In the genomic region with DNA sequence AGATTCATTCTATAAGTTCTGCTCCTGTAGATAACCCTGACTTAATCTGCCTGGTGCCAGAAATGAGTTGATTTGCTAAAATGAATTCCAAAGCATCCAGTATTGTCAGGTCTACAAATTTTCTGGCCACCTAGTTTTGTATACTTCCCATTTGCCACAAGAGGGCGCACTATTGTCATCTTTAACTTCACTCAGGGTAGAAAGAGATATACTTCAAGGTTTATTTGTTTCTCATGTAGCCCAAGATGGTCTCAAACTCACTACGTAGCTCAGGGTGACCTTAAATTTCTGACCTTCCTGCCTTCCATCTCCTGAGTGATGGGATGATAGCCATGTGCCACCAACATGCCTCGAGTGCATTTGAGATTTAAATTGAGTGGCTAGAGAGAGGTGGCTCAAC, we compare ENCODE assay signal across 10 mouse cellular contexts. TPM values are rescaled to one million over a fixed set of nuclear protein-coding genes. Genes with fewer than 3 reads are reported as not detected.
A peak's percentile ranks its signal among the peaks of the same experiment; 100 is the strongest.
DNase-seq lines count a peak whose midpoint lies in the region; ATAC-seq and TF ChIP-seq lines count a peak whose summit lies in the region.
"Had no signal": no experiment of that assay in that cellular context is flagged by ENCODE, and none has a peak within 500 bp of the region (broad histone marks: within the 10 kb centered on the region; RNA-seq: fewer than 3 reads in every experiment).

No protein-coding gene starts in this region.

- DNase-seq in heart, postnatal 25 days (ENCODE audit: low spot score): no peak
- DNase-seq in B cell, adult 2 months: peak; percentile 21 to 27
- peak; percentile 4 for DNase-seq in T-cell, adult 2 months (ENCODE audit: low spot score)
- DNase-seq in kidney, postnatal 0 days (ENCODE audit: low spot score): peak; percentile 87
- DNase-seq in splenic B cell, adult 2 months (ENCODE audit: low read depth, low spot score): peak; percentile 67
- DNase-seq in gastrocnemius, postnatal 14 days: no peak
- DNase-seq in spleen, postnatal 4 days (ENCODE audit: low spot score in 2 of 2): no peak

- intact Hi-C loops in heart, postnatal 25 days (cut with DNase I): no loop called here
- intact Hi-C loops in gastrocnemius, postnatal 14 days (cut with DNase I; ENCODE audit: low total_unique reads): loop anchor here (5.0 kb wide), 1 partner anchor 36 kb away; no protein-coding TSS in a partner anchor

- no peaks in the 10 kb centered on the region for H3K9me3 ChIP-seq in heart, embryonic 13.5 days
- no peaks in the 10 kb centered on the region for H3K9me3 ChIP-seq in kidney, postnatal 0 days (replicated peaks; ENCODE audit: low read length)
- H3K9me3 ChIP-seq: embryonic facial prominence, embryonic 12.5 days; lung, embryonic 15.5 days had no signal

- no peaks in the 10 kb centered on the region for H3K36me3 ChIP-seq in heart, embryonic 13.5 days
- no peaks in the 10 kb centered on the region for H3K36me3 ChIP-seq in kidney, postnatal 0 days (ENCODE audit: insufficient read depth, low read length)
- no peaks in the 10 kb centered on the region for H3K36me3 ChIP-seq in splenic B cell, adult 2 months (ENCODE audit: control insufficient read depth, insufficient read depth, low read length, poor library complexity, severe bottlenecking)
- H3K36me3 ChIP-seq: embryonic facial prominence, embryonic 12.5 days; lung, embryonic 15.5 days had no signal

- peak overlapping the region; percentile 33; the same call in 1 of the 2 replicates for H3K27ac ChIP-seq in heart, embryonic 13.5 days (replicated peaks)
- no peak overlapping the region for H3K27ac ChIP-seq in kidney, postnatal 0 days
- H3K27ac ChIP-seq: embryonic facial prominence, embryonic 12.5 days; lung, embryonic 15.5 days had no signal

- H3K4me3 ChIP-seq in heart, embryonic 13.5 days: no peak overlapping the region
- H3K4me3 ChIP-seq in kidney, postnatal 0 days (replicated peaks; ENCODE audit: low read depth, low read length): no peak overlapping the region
- H3K4me3 ChIP-seq: embryonic facial prominence, embryonic 12.5 days; lung, embryonic 15.5 days had no signal

- H3K9ac ChIP-seq in heart, embryonic 13.5 days: no peak overlapping the region
- no peak overlapping the region for H3K9ac ChIP-seq in kidney, postnatal 0 days (ENCODE audit: low read depth, low read length)
- H3K9ac ChIP-seq: embryonic facial prominence, embryonic 12.5 days; lung, embryonic 15.5 days had no signal

- ATAC-seq in heart, embryonic 13.5 days (ENCODE audit: extremely low read depth, insufficient number of reproducible peaks, low FRiP score, low TSS enrichment): no peak
- no peak for ATAC-seq in kidney, postnatal 0 days (replicated peaks; ENCODE audit: low FRiP score, low read depth)

- WGBS in heart, embryonic 13.5 days: 33% methylated on average over 3 of the region's 3 CpGs
- 25% methylated on average over 3 of the region's 3 CpGs for WGBS in kidney, postnatal 0 days

- H3K4me2 ChIP-seq in heart, embryonic 13.5 days: no peak overlapping the region
- no peak overlapping the region for H3K4me2 ChIP-seq in kidney, postnatal 0 days (ENCODE audit: low read length)
- H3K4me2 ChIP-seq: embryonic facial prominence, embryonic 12.5 days; lung, embryonic 15.5 days had no signal

- H3K4me1 ChIP-seq in heart, embryonic 13.5 days: peaks cover 42% of the 10 kb centered on the region
- no peaks in the 10 kb centered on the region for H3K4me1 ChIP-seq in kidney, postnatal 0 days (replicated peaks; ENCODE audit: insufficient read depth, low read length)

- no peaks in the 10 kb centered on the region for H3K27me3 ChIP-seq in heart, embryonic 13.5 days (replicated peaks)
- H3K27me3 ChIP-seq in kidney, postnatal 0 days (ENCODE audit: insufficient read depth, low read length): no peaks in the 10 kb centered on the region
- no peaks in the 10 kb centered on the region for H3K27me3 ChIP-seq in splenic B cell, adult 2 months (ENCODE audit: control insufficient read depth, insufficient read depth, low read length, poor library complexity, severe bottlenecking)
- H3K27me3 ChIP-seq: embryonic facial prominence, embryonic 12.5 days; lung, embryonic 15.5 days had no signal

- peak; percentile 84 for TF ChIP-seq CTCF in kidney, postnatal 0 days (IDR thresholded peaks at IDR 0.05; ENCODE audit: low read depth)

RNA-seq across cellular contexts. Expression of a gene that starts 16.4 kb away (rescaled TPM):
- 5.7 and 5.9 TPM in 2 replicates for polyA plus RNA-seq in heart, embryonic 13.5 days (2015; fragmentation: Nextera tagmentation; extraction: Ambion mirVana)
- total RNA-seq in heart, postnatal 25 days (2021): 10 to 100 TPM; 27.9 to 33.4 TPM
- 15.9 and 21.2 TPM in 2 replicates for polyA plus RNA-seq in kidney, postnatal 0 days (2015; fragmentation: Nextera tagmentation; extraction: Ambion mirVana)
- total RNA-seq in gastrocnemius, postnatal 14 days (2021): 1 to 10 TPM; 3.9 to 4.5 TPM

RNA-seq across cellular contexts. Expression of a gene that starts 38.2 kb away (rescaled TPM):
- polyA plus RNA-seq in heart, embryonic 13.5 days (2015; fragmentation: Nextera tagmentation; extraction: Ambion mirVana): 45.2 and 51.1 TPM in 2 replicates
- total RNA-seq in heart, postnatal 25 days (2021): 10 to 100 TPM; 20.5 to 21.2 TPM
- 47.5 and 50.0 TPM in 2 replicates for polyA plus RNA-seq in kidney, postnatal 0 days (2015; fragmentation: Nextera tagmentation; extraction: Ambion mirVana)
- total RNA-seq in gastrocnemius, postnatal 14 days (2021): 10 to 100 TPM; 17.4 to 18.6 TPM

RNA-seq across cellular contexts. Expression of a gene that starts 49.5 kb away (rescaled TPM):
- polyA plus RNA-seq in heart, embryonic 13.5 days (2015; fragmentation: Nextera tagmentation; extraction: Ambion mirVana): 28.4 and 30.1 TPM in 2 replicates
- total RNA-seq in heart, postnatal 25 days (2021): 10 to 100 TPM; 20.1 to 22.7 TPM
- polyA plus RNA-seq in kidney, postnatal 0 days (2015; fragmentation: Nextera tagmentation; extraction: Ambion mirVana): 38.9 and 46.8 TPM in 2 replicates
- 10 to 100 TPM; 13.1 to 13.9 TPM for total RNA-seq in gastrocnemius, postnatal 14 days (2021)

Comparison
In these comparisons a context has a peak if more than half of its experiments do, and no peak if none do; other contexts are left out.
1. DNase-seq: peak in B cell, adult 2 months (2 of 2), T-cell, adult 2 months (single experiment), kidney, postnatal 0 days (single experiment) and splenic B cell, adult 2 months (single experiment); none in heart, postnatal 25 days (single experiment), gastrocnemius, postnatal 14 days (single experiment) and spleen, postnatal 4 days (0 of 2).
2. RNA of a gene that starts 16.4 kb away (total RNA-seq): 27.9 to 33.4 TPM in heart, postnatal 25 days; 3.9 to 4.5 TPM in gastrocnemius, postnatal 14 days; every median in the first group is over 4 times any median in the second.